Comparison of ENCODE assay signal across 12 mouse cellular contexts in genomic region chr8:88774593-88775297, GRCm38 (mm10).
DNase-seq lines count a peak whose midpoint lies in the region; ATAC-seq lines count a peak whose summit lies in the region.
"Had no signal": no experiment of that assay in that cellular context is flagged by ENCODE, and none has a peak within 500 bp of the region (broad histone marks: within the 10 kb centered on the region; RNA-seq: fewer than 3 reads in every experiment).

No protein-coding gene starts in this region.

- H3K27ac ChIP-seq in hindbrain, embryonic 15.5 days (replicated peaks), result no peak overlapping the region
- H3K27ac ChIP-seq in stomach, embryonic 15.5 days, result 0 out of 2 replicates have a peak overlapping the region, but pooled peaks have one; percentile 21
- H3K27ac ChIP-seq: heart, adult 2 months had no signal

- H3K36me3 ChIP-seq in hindbrain, embryonic 15.5 days, result no peaks in the 10 kb centered on the region
- no peaks in the 10 kb centered on the region for H3K36me3 ChIP-seq in stomach, embryonic 15.5 days

- peak; percentile 22 for DNase-seq in embryo, embryonic 10.5 days (ENCODE audit: low spot score)
- DNase-seq in embryo, embryonic 11 days, result no peak
- DNase-seq in layer of hippocampus, postnatal 10 days (ENCODE audit: low spot score in 2 of 2), result peak; percentile 23 to 28
- no peak for DNase-seq in layer of hippocampus, adult 9-11 months
- no peak for DNase-seq in right cerebral cortex, adult 2 months (ENCODE audit: low spot score in 2 of 2)
- DNase-seq: heart, adult 2 months; lung, postnatal 4 days; right cerebral cortex, adult 18-20 months had no signal

- no peak overlapping the region for H3K9ac ChIP-seq in hindbrain, embryonic 15.5 days
- H3K9ac ChIP-seq in stomach, embryonic 15.5 days, result no peak overlapping the region

- no peak overlapping the region for H3K4me3 ChIP-seq in hindbrain, embryonic 15.5 days
- no peak overlapping the region for H3K4me3 ChIP-seq in stomach, embryonic 15.5 days (replicated peaks)
- H3K4me3 ChIP-seq: heart, adult 2 months had no signal

- no peak for ATAC-seq in hindbrain, embryonic 15.5 days (ENCODE audit: low FRiP score, low read depth)
- ATAC-seq in stomach, embryonic 15.5 days (ENCODE audit: insufficient read depth, low FRiP score, low read depth), result no peak
- ATAC-seq in granulocyte monocyte progenitor cell, adult 5-6 weeks (replicated peaks; ENCODE audit: poor library complexity, severe bottlenecking), result no peak

- H3K4me2 ChIP-seq in hindbrain, embryonic 15.5 days, result peak overlapping the region; percentile 16
- peak overlapping the region; percentile 10; the same call in 1 of the 2 replicates for H3K4me2 ChIP-seq in stomach, embryonic 15.5 days
- H3K4me2 ChIP-seq: liver, embryonic 11.5 days had no signal

- WGBS in hindbrain, embryonic 15.5 days, result 27% methylated on average over 19 of the region's 19 CpGs
- WGBS in stomach, embryonic 15.5 days, result 34% methylated on average over 19 of the region's 19 CpGs

- no peaks in the 10 kb centered on the region for H3K27me3 ChIP-seq in hindbrain, embryonic 15.5 days
- no peaks in the 10 kb centered on the region for H3K27me3 ChIP-seq in stomach, embryonic 15.5 days (replicated peaks)

- H3K4me1 ChIP-seq in hindbrain, embryonic 15.5 days (replicated peaks), result peaks cover 19% of the 10 kb centered on the region
- H3K4me1 ChIP-seq in stomach, embryonic 15.5 days, result peaks cover 17% of the 10 kb centered on the region

- H3K9me3 ChIP-seq in hindbrain, embryonic 15.5 days, result peaks cover 3% of the 10 kb centered on the region; the same call in 1 of the 2 replicates
- H3K9me3 ChIP-seq in stomach, embryonic 15.5 days, result no peaks in the 10 kb centered on the region

Comparison
In these comparisons a context has a peak if more than half of its experiments do, and no peak if none do; other contexts are left out.
1. DNase-seq: peak in embryo, embryonic 10.5 days (single experiment) and layer of hippocampus, postnatal 10 days (2 of 2); none in embryo, embryonic 11 days (single experiment), layer of hippocampus, adult 9-11 months (single experiment) and right cerebral cortex, adult 2 months (0 of 2).